ENCODE assay signal across 10 mouse cellular contexts in genomic region chr4:126118651-126119050, GRCm38 (mm10). TPM values are rescaled to one million over a fixed set of nuclear protein-coding genes. Genes with fewer than 3 reads are reported as not detected.
DNase-seq lines count a peak whose midpoint lies in the region; ATAC-seq lines count a peak whose summit lies in the region.
"Had no signal": no experiment of that assay in that cellular context is flagged by ENCODE, and none has a peak within 500 bp of the region (broad histone marks: within the 10 kb centered on the region; RNA-seq: fewer than 3 reads in every experiment).

No protein-coding gene starts in this region.

- no peak overlapping the region for H3K4me3 ChIP-seq in forebrain, embryonic 12.5 days (replicated peaks)
- H3K4me3 ChIP-seq in forebrain, embryonic 10.5 days = no peak overlapping the region
- no peak overlapping the region for H3K4me3 ChIP-seq in forebrain, embryonic 15.5 days

- H3K4me1 ChIP-seq in forebrain, embryonic 12.5 days = peaks cover 11% of the 10 kb centered on the region; the same call in 1 of the 2 replicates
- peaks cover 11% of the 10 kb centered on the region for H3K4me1 ChIP-seq in forebrain, embryonic 10.5 days
- peaks cover 20% of the 10 kb centered on the region; the same call in 1 of the 2 replicates for H3K4me1 ChIP-seq in forebrain, embryonic 15.5 days

- ATAC-seq in forebrain, embryonic 12.5 days (ENCODE audit: low FRiP score) = no peak
- ATAC-seq in forebrain, embryonic 15.5 days (replicated peaks) = peak; percentile 26; the same call in 1 of the 2 replicates
- no peak for ATAC-seq in CD4-positive, CD25-positive, alpha-beta regulatory T cell, adult 4 months

- H3K36me3 ChIP-seq in forebrain, embryonic 12.5 days (replicated peaks) = peaks cover 19% of the 10 kb centered on the region
- H3K36me3 ChIP-seq in forebrain, embryonic 10.5 days (replicated peaks) = peaks cover 42% of the 10 kb centered on the region
- peaks cover 8% of the 10 kb centered on the region; the same call in 1 of the 2 replicates for H3K36me3 ChIP-seq in forebrain, embryonic 15.5 days

- H3K4me2 ChIP-seq in forebrain, embryonic 12.5 days = no peak overlapping the region
- H3K4me2 ChIP-seq in forebrain, embryonic 15.5 days (replicated peaks) = no peak overlapping the region

- 95% methylated on average over 4 of the region's 4 CpGs for WGBS in forebrain, embryonic 12.5 days
- WGBS in forebrain, embryonic 10.5 days = 96% methylated on average over 4 of the region's 4 CpGs
- WGBS in forebrain, embryonic 15.5 days = 56% methylated on average over 4 of the region's 4 CpGs

- H3K27me3 ChIP-seq in forebrain, embryonic 12.5 days = no peaks in the 10 kb centered on the region
- no peaks in the 10 kb centered on the region for H3K27me3 ChIP-seq in forebrain, embryonic 10.5 days (ENCODE audit: poor library complexity, severe bottlenecking)
- H3K27me3 ChIP-seq in forebrain, embryonic 15.5 days = no peaks in the 10 kb centered on the region

- DNase-seq in forebrain, embryonic 10.5 days (ENCODE audit: extremely low spot score, low spot score) = no peak
- peak; percentile 96 for DNase-seq in brain, adult 2 months (ENCODE audit: low read depth, low spot score)
- DNase-seq in left cerebral cortex, adult 8-10 months (ENCODE audit: low spot score in 2 of 2) = peak; percentile 46 to 93
- DNase-seq in kidney, adult 8-10 months = no peak
- no peak for DNase-seq in retina, embryonic 14.5 days (ENCODE audit: low spot score)
- DNase-seq: adrenal gland, postnatal 10 days had no signal

- peak overlapping the region; percentile 31; the same call in 1 of the 2 replicates for H3K27ac ChIP-seq in forebrain, embryonic 12.5 days
- H3K27ac ChIP-seq in forebrain, embryonic 10.5 days = no peak overlapping the region
- peak overlapping the region; percentile 81 for H3K27ac ChIP-seq in forebrain, embryonic 15.5 days (replicated peaks)
- H3K27ac ChIP-seq: macrophage had no signal

- H3K9me3 ChIP-seq in forebrain, embryonic 12.5 days = peaks cover 9% of the 10 kb centered on the region; the same call in 1 of the 2 replicates
- peaks cover 14% of the 10 kb centered on the region for H3K9me3 ChIP-seq in forebrain, embryonic 10.5 days
- H3K9me3 ChIP-seq in forebrain, embryonic 15.5 days = no peaks in the 10 kb centered on the region

- no peak overlapping the region for H3K9ac ChIP-seq in forebrain, embryonic 12.5 days
- no peak overlapping the region for H3K9ac ChIP-seq in forebrain, embryonic 15.5 days (replicated peaks)

RNA-seq across cellular contexts. Expression of gene Stk40, which starts 14.9 kb away (rescaled TPM):
- 42.8 and 48.5 TPM in 2 replicates for polyA plus RNA-seq in forebrain, embryonic 12.5 days (2016; fragmentation: Nextera tagmentation; extraction: Ambion mirVana)
- polyA plus RNA-seq in forebrain, embryonic 10.5 days (2016; fragmentation: Nextera tagmentation; extraction: Ambion mirVana) = 43.7 and 45.5 TPM in 2 replicates
- polyA plus RNA-seq in forebrain, embryonic 15.5 days (2015; fragmentation: Nextera tagmentation; extraction: Ambion mirVana) = 35.3 and 35.4 TPM in 2 replicates
- 10 to 100 TPM; 28.8 to 37.6 (median 33.8) TPM for total RNA-seq in left cerebral cortex, adult 8-10 months (2022)
- polyA plus RNA-seq in CD4-positive, CD25-positive, alpha-beta regulatory T cell, adult 4 months (2017; shearing (Covaris generic)) = 10 to 100 TPM; 11.4 to 23.2 TPM

RNA-seq across cellular contexts. Expression of gene Lsm10, which starts 22.2 kb away (rescaled TPM):
- 41.9 and 46.6 TPM in 2 replicates for polyA plus RNA-seq in forebrain, embryonic 12.5 days (2016; fragmentation: Nextera tagmentation; extraction: Ambion mirVana)
- polyA plus RNA-seq in forebrain, embryonic 10.5 days (2016; fragmentation: Nextera tagmentation; extraction: Ambion mirVana) = 53.7 and 55.1 TPM in 2 replicates
- polyA plus RNA-seq in forebrain, embryonic 15.5 days (2015; fragmentation: Nextera tagmentation; extraction: Ambion mirVana) = 58.9 and 63.8 TPM in 2 replicates
- total RNA-seq in left cerebral cortex, adult 8-10 months (2022) = 10 to 100 TPM; 14.5 to 18.7 (median 15.5) TPM
- 10 to 100 TPM; 68.6 to 76.0 TPM for polyA plus RNA-seq in CD4-positive, CD25-positive, alpha-beta regulatory T cell, adult 4 months (2017; shearing (Covaris generic))

RNA-seq across cellular contexts. Expression of gene Eva1b, which starts 28.9 kb away (rescaled TPM):
- 13.1 and 15.9 TPM in 2 replicates for polyA plus RNA-seq in forebrain, embryonic 12.5 days (2016; fragmentation: Nextera tagmentation; extraction: Ambion mirVana)
- 19.1 and 20.7 TPM in 2 replicates for polyA plus RNA-seq in forebrain, embryonic 10.5 days (2016; fragmentation: Nextera tagmentation; extraction: Ambion mirVana)
- 9.2 and 10.1 TPM in 2 replicates for polyA plus RNA-seq in forebrain, embryonic 15.5 days (2015; fragmentation: Nextera tagmentation; extraction: Ambion mirVana)
- total RNA-seq in left cerebral cortex, adult 8-10 months (2022) = 1 to 10 TPM; 2.4 to 5.6 (median 3.1) TPM
- 10 to 100 TPM; 10.5 to 12.7 TPM for polyA plus RNA-seq in CD4-positive, CD25-positive, alpha-beta regulatory T cell, adult 4 months (2017; shearing (Covaris generic))

RNA-seq across cellular contexts. Expression of gene Sh3d21, which starts 44.6 kb away (rescaled TPM):
- polyA plus RNA-seq in forebrain, embryonic 12.5 days (2016; fragmentation: Nextera tagmentation; extraction: Ambion mirVana) = 0.96 and 1.5 TPM in 2 replicates
- 1.5 and 1.6 TPM in 2 replicates for polyA plus RNA-seq in forebrain, embryonic 10.5 days (2016; fragmentation: Nextera tagmentation; extraction: Ambion mirVana)
- 0.86 and 0.88 TPM in 2 replicates for polyA plus RNA-seq in forebrain, embryonic 15.5 days (2015; fragmentation: Nextera tagmentation; extraction: Ambion mirVana)
- total RNA-seq in left cerebral cortex, adult 8-10 months (2022) = 1 to 10 TPM in 1 of 4 experiments, under 1 TPM in 3; 0.63 to 1.4 (median 0.85) TPM
- polyA plus RNA-seq in CD4-positive, CD25-positive, alpha-beta regulatory T cell, adult 4 months (2017; shearing (Covaris generic)) = 1 to 10 TPM in 1 of 2 experiments, under 1 TPM in 1; 0.56 to 1.2 TPM

Comparison
In these comparisons a context has a peak if more than half of its experiments do, and no peak if none do; other contexts are left out.
1. DNase-seq: peak in brain, adult 2 months (single experiment) and left cerebral cortex, adult 8-10 months (2 of 2); none in forebrain, embryonic 10.5 days (single experiment), kidney, adult 8-10 months (0 of 2) and retina, embryonic 14.5 days (single experiment).